Mouse (Mus musculus) liver, embryonic 14.5 days (tissue): ENCODE results near the gene Fst.

Experiments used
- CTCF ChIP-seq: IDR thresholded peaks from 2 replicates; pipeline ENCODE4 v1.5.1; 2016; ENCODE audit warnings: antibody characterized with exemption, low read depth, control low read depth
- EP300 ChIP-seq: IDR thresholded peaks from 2 replicates; pipeline ENCODE4 v1.6.1; 2016; ENCODE audit warnings: antibody characterized with exemption, low read depth

- no peak for TF ChIP-seq EP300
- TF ChIP-seq CTCF, result no peak
These were observed 11.5 kb downstream of the Fst start for GRCm38 (mm10) chr13:114447213-114447612.
